Mouse (Mus musculus): ENCODE results near the gene Gale.

DNA sequence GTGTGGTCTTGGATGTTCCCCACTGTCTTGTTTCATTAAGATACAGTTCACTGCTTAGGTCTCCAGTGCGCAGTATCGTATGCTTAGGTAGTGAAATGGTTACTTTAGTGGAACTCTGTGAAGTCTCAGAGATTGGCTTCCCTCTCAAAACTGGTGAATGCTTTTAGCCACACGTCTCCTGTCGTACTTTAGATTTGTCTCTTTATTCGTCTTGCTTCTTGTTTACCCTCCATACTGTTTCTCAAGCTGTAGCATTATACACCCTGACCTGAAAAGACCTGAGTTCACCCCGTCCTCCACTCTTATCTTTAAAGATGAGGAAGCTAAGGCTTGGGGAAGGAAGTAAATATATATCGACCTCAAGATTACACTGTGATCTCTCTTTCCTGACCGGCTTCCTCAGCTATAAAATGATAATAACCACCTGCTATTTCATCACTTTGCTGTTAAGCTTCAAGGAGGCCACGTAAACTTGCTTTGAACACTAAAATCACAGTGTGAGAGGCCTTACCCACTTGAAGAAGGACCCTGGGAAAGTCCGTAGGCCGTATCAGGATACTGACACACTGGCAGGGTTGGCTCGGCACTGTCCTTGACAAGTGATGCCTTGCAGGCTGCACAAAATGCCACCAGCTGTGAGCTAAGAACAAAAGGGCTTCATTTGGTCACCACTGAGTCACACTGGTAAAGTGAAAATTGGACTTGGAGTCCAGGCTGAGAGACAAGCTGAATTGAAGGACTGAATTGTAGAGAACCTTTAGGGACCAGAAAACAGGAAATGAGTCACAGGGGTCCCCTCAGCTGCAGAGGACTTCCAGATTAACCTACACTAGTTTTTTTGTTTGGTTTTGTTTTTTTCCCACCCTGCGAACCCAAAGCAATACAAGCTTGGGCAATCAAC, 9.6 kb downstream of the Gale start:
- TF ChIP-seq CTCF (IDR thresholded peaks at IDR 0.05; ENCODE audit: borderline replicate concordance, control insufficient read depth, extremely low read depth, insufficient read depth, low read length, poor library complexity) (no peak), POLR2A (IDR thresholded peaks at IDR 0.05; ENCODE audit: control insufficient read depth, extremely low read depth, insufficient read depth, low read length, poor library complexity) (no peak)

Measured in thymus, adult 2 months (tissue).